Mouse (Mus musculus): ENCODE measurements at regions not wholly inside any gene's neighbourhood (a gene's known extent, or its start where the extent isn't known, plus 50 kb on each side); places are given as distances from the start of the nearest gene placed in this dataset.
A peak's percentile ranks its signal among the peaks of the same experiment; 100 is the strongest.

GRCm38 (mm10) chr13:28557032-28557570 is 299.8 kb downstream of the Gm11361 start:
- no peak for DNase-seq

GRCm38 (mm10) chr13:28556385-28556938 is 299.1 kb downstream of the Gm11361 start:
- DNase-seq = no peak

DNA sequence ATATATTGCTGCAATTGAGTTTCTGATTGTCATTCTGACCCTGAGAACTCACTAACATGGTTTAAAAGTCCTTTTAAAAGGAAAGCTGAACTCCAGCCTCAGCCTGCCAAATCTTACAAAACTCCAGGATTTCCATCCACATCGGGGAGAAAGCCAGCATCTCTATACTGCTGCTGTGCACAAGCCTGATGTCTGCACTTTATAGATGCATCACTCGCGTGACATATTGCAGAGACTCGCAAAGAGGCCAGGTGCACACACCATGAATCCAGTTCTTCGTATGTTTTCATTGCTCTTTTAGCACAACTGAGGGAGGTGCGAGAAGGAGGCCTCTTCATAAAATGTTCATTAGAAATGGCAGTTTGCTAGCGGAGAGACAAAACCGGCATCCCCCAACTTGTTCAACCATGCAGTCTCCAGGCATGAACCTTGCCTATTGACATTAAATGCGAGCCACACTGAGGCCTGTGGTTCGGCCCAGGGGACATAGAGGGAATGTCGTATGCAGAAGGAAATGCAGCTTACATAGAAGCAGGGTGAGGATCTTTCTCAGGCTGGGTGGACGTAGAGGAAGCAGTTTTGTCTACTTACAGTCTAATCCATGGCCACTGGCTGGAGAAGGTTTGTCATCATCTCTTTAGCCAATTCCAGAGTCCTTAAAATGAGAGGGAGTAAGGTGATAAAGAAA is 297.0 kb downstream of the Gm11361 start:
- no peak for DNase-seq

- DNase-seq = no peak
Observed at GRCm38 (mm10) chr13:28552974-28553750, 295.8 kb downstream of the Gm11361 start.

GRCm38 (mm10) chr13:28551555-28551954 is 294.2 kb downstream of the Gm11361 start:
- DNase-seq = no peak

DNA sequence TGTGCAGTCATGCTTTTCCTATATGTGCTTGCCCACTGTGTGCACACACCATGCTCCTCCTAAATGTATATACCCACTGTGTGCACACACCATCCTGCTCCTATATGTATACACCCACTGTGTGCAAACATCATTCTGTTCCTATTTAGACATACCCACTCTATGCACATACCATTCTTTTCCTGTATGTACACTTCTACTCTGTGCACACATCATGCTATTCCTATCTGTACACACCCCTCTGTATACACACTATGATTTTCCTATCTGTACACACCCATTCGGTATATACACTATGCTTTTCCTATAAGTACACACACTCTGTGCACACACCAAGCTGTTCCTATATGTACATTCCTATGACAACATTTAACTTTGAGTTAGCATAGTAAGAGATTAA is 288.5 kb downstream of the Gm11361 start:
- no peak for DNase-seq

- no peak for DNase-seq
Observed at GRCm38 (mm10) chr13:28545337-28545736, 288.0 kb downstream of the Gm11361 start.

- no peak for DNase-seq
Observed at GRCm38 (mm10) chr13:28544819-28545180, 287.5 kb downstream of the Gm11361 start.

- peak; percentile 60 to 61 for DNase-seq
Observed at GRCm38 (mm10) chr13:28544003-28544818, 286.9 kb downstream of the Gm11361 start.

DNA sequence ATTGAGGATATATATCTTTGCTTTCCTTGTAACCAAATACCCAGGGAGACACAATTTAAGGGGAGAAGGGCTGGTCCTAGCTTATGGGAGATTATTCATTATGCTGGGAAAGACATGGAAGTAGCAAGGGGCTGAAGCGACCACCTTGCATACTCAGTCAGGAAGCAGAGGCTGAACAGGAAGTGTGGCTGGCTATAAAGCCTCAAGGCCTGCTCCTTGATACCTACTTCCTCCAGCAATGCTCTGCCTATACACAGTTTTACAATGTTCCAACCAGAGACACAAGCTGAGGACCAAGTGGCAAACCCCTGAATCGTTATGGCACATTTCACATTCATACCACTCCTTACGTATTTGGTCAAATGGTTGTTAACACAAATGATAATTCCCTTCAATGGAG is 284.3 kb downstream of the Gm11361 start:
- DNase-seq = no peak

DNA sequence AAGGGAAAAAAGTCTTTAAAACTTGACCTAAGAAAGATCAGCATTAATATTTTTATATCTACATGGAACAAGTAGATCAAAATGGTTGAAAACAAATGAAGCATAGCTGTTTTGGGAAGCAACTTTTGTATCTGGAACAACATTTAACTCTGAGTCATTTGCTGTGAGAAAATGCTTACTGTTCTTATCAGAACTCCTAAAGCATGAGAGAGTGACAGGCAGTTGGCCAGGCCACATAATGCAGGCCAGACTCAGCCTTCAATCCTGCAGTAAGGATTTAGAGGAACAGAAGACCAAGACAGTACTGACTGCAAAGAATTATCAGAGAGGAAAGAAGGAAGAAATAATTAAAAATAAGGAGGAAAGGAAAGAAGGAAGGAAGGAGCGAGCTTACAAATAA is 275.8 kb downstream of the Gm11361 start:
- DNase-seq = no peak

DNA sequence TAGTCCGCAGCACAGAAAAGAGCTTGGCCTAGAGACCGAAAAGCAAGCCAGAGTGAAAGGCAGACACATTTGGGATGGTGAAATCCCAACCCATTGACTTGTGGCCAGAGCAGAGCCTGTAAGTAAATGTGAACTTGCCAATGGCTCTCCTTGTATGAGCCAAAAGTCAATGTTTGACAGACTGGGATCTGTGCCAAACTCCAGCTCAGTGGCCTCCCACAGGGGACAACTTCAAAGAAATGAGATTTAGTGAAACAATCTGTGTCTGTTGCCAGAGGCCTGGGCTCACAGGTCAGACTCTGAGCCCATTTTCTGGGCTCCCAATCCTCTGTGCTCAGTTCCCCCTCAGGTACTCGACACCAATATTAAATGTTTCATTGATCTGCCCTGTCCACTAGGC is 274.9 kb downstream of the Gm11361 start:
- peak; percentile 57 to 74 for DNase-seq

GRCm38 (mm10) chr13:28531534-28531999 is 274.2 kb downstream of the Gm11361 start:
- peak; percentile 12 to 29 for DNase-seq

DNA sequence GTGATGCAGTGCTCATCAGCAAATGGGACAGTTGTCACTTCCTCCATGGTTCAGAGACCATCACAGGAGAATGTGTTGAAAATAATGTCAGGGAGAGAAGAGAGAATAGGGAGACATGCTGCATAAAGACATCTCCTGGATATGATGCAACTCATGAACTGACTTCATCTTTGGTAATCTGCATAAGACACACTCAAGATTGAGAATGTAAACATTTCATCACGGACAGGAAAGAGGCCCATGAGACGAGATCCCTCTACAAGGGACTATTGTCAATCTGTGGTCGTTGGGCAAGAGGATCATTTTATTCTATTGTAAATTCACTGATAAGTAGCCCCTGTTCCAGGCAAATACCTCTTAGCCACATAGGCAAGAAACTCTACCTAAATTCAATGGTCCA is 273.6 kb downstream of the Gm11361 start:
- DNase-seq = no peak

DNA sequence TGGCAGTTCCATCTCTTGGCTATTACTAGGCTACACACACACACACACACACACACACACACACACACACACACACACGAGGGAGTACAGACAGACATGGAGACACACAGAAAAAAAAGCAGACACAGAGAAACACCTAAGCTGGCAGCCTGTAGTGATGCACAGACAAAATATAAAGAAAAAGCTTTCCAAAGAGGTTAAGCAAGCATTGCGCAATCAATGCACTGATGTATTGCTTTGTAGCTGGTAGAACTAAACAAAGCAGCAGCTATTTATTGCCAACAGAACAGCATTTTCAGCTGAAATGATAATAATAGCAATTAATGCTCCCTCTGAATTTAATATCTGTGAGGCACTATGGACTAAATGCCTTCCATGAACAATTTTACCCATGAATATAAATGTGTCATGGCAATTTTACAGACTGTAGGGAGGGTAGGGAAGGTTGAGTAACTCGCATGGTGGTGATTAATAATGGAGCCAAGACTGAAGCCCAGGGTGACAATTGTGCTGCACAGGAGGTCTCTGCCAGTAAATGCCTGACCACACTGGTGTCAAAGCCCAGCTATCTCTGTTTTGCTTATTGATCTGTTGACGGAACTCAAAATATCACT is 271.7 kb downstream of the Gm11361 start:
- DNase-seq = no peak

- no peak for DNase-seq
Observed at GRCm38 (mm10) chr13:28526299-28526698, 269.0 kb downstream of the Gm11361 start.

DNA sequence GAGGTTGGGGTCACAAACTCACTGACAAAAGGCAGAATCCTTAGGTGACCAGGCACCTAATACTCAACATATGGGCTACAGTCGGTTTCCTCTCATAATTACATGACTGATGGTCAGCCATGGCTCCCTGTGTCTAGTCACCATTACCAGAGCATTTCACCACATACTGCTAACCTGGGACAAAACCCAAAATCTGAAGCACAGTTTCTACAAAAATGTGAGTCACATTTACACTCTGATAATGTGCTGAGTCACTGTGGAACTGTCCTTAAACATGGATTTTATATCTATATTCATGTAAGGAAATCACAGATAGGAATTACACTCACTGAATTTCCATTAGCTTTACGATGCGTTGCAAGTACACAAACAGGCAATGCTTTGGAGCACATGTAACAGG is 267.1 kb downstream of the Gm11361 start:
- DNase-seq = no peak

DNA sequence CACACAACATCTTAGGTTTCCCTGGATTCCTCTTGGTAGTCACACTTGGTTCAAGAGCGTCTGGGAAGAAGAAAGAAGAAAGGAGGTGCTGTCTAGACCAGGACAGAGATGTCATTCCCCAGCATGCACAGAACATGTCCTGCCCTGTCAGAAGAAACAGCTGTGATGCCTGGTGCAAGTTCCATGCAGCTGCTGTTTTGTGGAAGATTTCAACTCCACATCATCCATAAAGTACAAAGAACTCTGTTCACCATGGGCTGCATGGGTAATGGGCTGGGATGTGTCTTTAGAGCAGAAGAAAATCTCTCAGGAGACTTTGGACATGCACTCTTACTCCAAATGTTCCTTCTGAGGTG is 262.8 kb downstream of the Gm11361 start:
- no peak for DNase-seq

DNA sequence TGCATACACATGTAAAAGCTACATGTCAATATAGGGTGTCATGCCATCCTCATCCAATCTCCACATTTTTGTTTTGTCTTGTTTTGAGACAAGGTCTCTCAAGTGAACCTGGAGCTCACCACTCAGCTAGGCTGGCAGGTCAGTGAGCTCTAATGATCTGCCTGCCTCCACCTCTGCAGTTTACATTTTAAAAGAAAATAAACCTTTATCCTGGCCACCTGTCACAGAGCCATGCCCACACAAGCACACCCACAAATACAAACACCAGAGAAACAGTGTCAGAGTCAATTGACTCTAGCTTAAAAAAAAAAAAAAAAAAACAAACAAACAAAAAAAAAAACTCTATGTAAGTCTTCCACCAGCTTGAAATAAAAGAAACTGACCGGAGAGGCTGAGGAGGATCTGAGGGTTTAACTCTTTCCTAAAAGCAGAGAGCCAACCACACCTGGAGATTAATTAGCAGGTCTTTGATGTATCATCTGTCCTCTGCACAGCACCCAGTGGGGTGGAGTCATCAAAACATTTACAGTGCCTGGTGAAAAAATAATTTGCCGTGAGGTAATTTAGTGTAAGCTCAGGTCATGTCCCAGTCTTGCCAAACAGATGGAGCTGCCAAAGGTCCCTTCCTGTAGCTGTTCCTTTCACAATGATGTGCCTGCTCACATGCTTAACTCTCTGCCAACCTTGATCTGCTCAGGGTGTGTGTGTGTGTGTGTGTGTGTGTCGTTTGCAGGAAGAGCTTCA is 262.2 kb downstream of the Gm11361 start:
- peak in 1 of 2 experiments; percentile 25 for DNase-seq

GRCm38 (mm10) chr13:28517161-28517560 is 259.8 kb downstream of the Gm11361 start:
- no peak for DNase-seq

DNA sequence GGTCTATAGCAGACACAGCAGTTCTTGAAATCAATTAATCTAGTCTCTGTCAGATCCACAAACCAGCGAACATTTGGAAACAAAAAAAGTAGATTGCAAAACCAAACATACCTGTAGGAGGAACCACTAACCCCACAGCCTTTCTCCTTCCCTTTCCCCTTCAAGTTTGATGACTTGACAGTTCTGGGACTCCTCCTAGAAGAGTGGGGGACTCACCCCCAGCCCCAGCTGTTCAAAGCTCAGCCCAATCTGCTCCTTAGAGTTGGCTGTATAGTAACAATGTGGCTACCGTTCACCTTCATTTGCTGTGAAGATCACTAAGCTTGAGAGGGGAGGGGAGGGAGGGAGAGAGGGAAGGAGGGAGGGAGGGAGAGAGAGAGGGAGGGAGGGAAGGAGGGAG is 259.3 kb downstream of the Gm11361 start:
- no peak for DNase-seq

DNA sequence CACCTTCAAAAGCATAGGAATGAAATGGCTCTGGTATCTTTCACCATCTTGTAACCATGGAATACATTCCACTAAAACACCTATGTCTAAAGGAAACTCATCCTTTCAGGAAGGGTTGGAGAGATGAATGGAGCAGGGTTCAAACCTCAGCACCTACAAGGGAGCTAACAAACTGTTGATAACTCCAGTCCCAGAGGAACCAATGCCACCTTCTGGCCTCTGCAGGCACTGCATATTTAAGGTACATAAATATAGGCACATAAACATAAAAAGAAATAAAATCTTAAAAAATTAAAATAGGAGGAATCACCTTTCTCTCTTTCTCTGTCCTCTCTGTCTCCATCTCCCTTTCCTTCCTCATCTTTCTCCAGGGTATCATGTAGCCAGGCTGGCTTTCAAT is 256.9 kb downstream of the Gm11361 start:
- no peak for DNase-seq

Measured in cerebellum, postnatal 14 days (tissue).